Mouse (Mus musculus) forebrain, embryonic 10.5 days (tissue): ENCODE measurements around the gene Gm17545. TPM values are rescaled to one million over a fixed set of nuclear protein-coding genes. Genes with fewer than 3 reads are reported as not detected.

Experiments used
- polyA plus RNA-seq: library from polyadenylated mRNA; unstranded; fragments of >200 nt; fragmentation: Nextera tagmentation; extraction: Ambion mirVana; gene quantifications from 2 replicates; pipeline ENCODE4 v1.2.1, GENCODE M21; 2016

The Gm17545 gene
- polyA plus RNA-seq, 1 experiment from 2014 or later = not detected

Other genes starting within 250 kb of the Gm17545 start
- 11.6 and 12.1 TPM in 2 replicates for gene Zfp809, start 228.6 kb upstream of the Gm17545 start, polyA plus RNA-seq
- gene Zfp599, start 194.4 kb upstream of the Gm17545 start, polyA plus RNA-seq = 8.0 and 9.3 TPM in 2 replicates
- gene Zfp810, start 146.6 kb upstream of the Gm17545 start, polyA plus RNA-seq = 22.9 and 23.5 TPM in 2 replicates
- 39.2 and 40.8 TPM in 2 replicates for gene Anln, start 65.1 kb upstream of the Gm17545 start, polyA plus RNA-seq
- gene 9530077C05Rik, start 42.8 kb upstream of the Gm17545 start, polyA plus RNA-seq = 9.4 and 9.5 TPM in 2 replicates
- gene Rp9, start 15.5 kb downstream of the Gm17545 start, polyA plus RNA-seq = 43.8 and 43.9 TPM in 2 replicates
- 14.6 and 14.9 TPM in 2 replicates for gene Bbs9, start 21.4 kb downstream of the Gm17545 start, polyA plus RNA-seq